In genomic region chr5:33372331-33373038, GRCm38 (mm10) we compare ENCODE assay signal across 14 mouse cellular contexts. TPM values are rescaled to one million over a fixed set of nuclear protein-coding genes. Genes with fewer than 3 reads are reported as not detected.
DNase-seq lines count a peak whose midpoint lies in the region; ATAC-seq lines count a peak whose summit lies in the region.
"Had no signal": no experiment of that assay in that cellular context is flagged by ENCODE, and none has a peak within 500 bp of the region (broad histone marks: within the 10 kb centered on the region; RNA-seq: fewer than 3 reads in every experiment).

No protein-coding gene starts in this region.

- no peak overlapping the region for H3K27ac ChIP-seq in hindbrain, embryonic 16.5 days (ENCODE audit: low read depth, low read length)
- H3K27ac ChIP-seq in intestine, embryonic 16.5 days (ENCODE audit: low read length): no peak overlapping the region
- H3K27ac ChIP-seq: intestine, embryonic 15.5 days; neural tube, embryonic 15.5 days had no signal

- WGBS in hindbrain, embryonic 16.5 days: 74% methylated on average over 18 of the region's 18 CpGs
- WGBS in intestine, embryonic 16.5 days: 81% methylated on average over 18 of the region's 18 CpGs

- no peak overlapping the region for H3K9ac ChIP-seq in hindbrain, embryonic 16.5 days (ENCODE audit: low read depth, low read length)
- H3K9ac ChIP-seq in intestine, embryonic 16.5 days (ENCODE audit: low read depth, low read length): no peak overlapping the region
- H3K9ac ChIP-seq: intestine, embryonic 15.5 days; neural tube, embryonic 15.5 days had no signal

- DNase-seq in adrenal gland, postnatal 10 days: peak; percentile 36
- DNase-seq in adrenal gland, postnatal 4 days (ENCODE audit: low spot score in 2 of 2): no peak
- peak; percentile 7 for DNase-seq in spleen, adult 12 weeks (ENCODE audit: low spot score)
- DNase-seq in spleen, postnatal 4 days (ENCODE audit: low spot score in 2 of 2): no peak
- no peak for DNase-seq in frontal cortex, postnatal 25 days (ENCODE audit: low spot score in 2 of 2)
- DNase-seq: right cerebral cortex, postnatal 25 days had no signal

- peaks cover under 1% of the 10 kb centered on the region for H3K4me1 ChIP-seq in hindbrain, embryonic 16.5 days (ENCODE audit: control insufficient read depth, insufficient read depth, low read depth, low read length)
- no peaks in the 10 kb centered on the region for H3K4me1 ChIP-seq in intestine, embryonic 16.5 days (ENCODE audit: control insufficient read depth, insufficient read depth, low read length)
- H3K4me1 ChIP-seq: intestine, embryonic 15.5 days had no signal

- no peaks in the 10 kb centered on the region for H3K27me3 ChIP-seq in hindbrain, embryonic 16.5 days (replicated peaks; ENCODE audit: control insufficient read depth, insufficient read depth, low read length)
- H3K27me3 ChIP-seq in intestine, embryonic 16.5 days (replicated peaks; ENCODE audit: control insufficient read depth, insufficient read depth, low read length): no peaks in the 10 kb centered on the region
- H3K27me3 ChIP-seq: intestine, embryonic 15.5 days; neural tube, embryonic 15.5 days had no signal

- peak; percentile 58 for ATAC-seq in megakaryocyte, adult 5-6 weeks (ENCODE audit: poor library complexity, severe bottlenecking)
- ATAC-seq in hindbrain, embryonic 16.5 days: no peak
- no peak for ATAC-seq in intestine, embryonic 16.5 days
- ATAC-seq: intestine, embryonic 15.5 days; lung, postnatal 0 days; midbrain, embryonic 16.5 days had no signal

- no peaks in the 10 kb centered on the region for H3K9me3 ChIP-seq in hindbrain, embryonic 16.5 days (ENCODE audit: control insufficient read depth, low read length)
- no peaks in the 10 kb centered on the region for H3K9me3 ChIP-seq in intestine, embryonic 16.5 days (ENCODE audit: control insufficient read depth, low read length)
- H3K9me3 ChIP-seq: G1E; intestine, embryonic 15.5 days; neural tube, embryonic 15.5 days had no signal

- no peak overlapping the region for H3K4me3 ChIP-seq in hindbrain, embryonic 16.5 days (ENCODE audit: low read length)
- no peak overlapping the region for H3K4me3 ChIP-seq in intestine, embryonic 16.5 days (ENCODE audit: low read length)
- H3K4me3 ChIP-seq: intestine, embryonic 15.5 days; neural tube, embryonic 15.5 days had no signal

- no peak overlapping the region for H3K4me2 ChIP-seq in hindbrain, embryonic 16.5 days (ENCODE audit: low read length)
- no peak overlapping the region for H3K4me2 ChIP-seq in intestine, embryonic 16.5 days (ENCODE audit: low read depth, low read length)
- H3K4me2 ChIP-seq: intestine, embryonic 15.5 days; neural tube, embryonic 15.5 days had no signal

- H3K36me3 ChIP-seq in hindbrain, embryonic 16.5 days (ENCODE audit: control insufficient read depth, insufficient read depth, low read length): peaks cover 53% of the 10 kb centered on the region
- peaks cover 18% of the 10 kb centered on the region for H3K36me3 ChIP-seq in intestine, embryonic 16.5 days (ENCODE audit: control insufficient read depth, insufficient read depth, low read length)

RNA-seq across cellular contexts. Expression of gene Uvssa, which starts 5.9 kb away (rescaled TPM):
- 10 to 100 TPM in 1 of 2 experiments, 1 to 10 TPM in 1; 8.1 to 14.0 TPM for total RNA-seq in adrenal gland, postnatal 10 days (2021)
- 10 to 100 TPM; 16.7 to 17.9 TPM for total RNA-seq in adrenal gland, postnatal 4 days (2021)
- total RNA-seq in megakaryocyte, adult 5-6 weeks (2015): 9.4 TPM in 2 replicates
- total RNA-seq in megakaryocyte, adult 5-6 weeks (2017): 6.1 and 8.4 TPM in 2 replicates
- polyA plus RNA-seq in hindbrain, embryonic 16.5 days (2015; fragmentation: Nextera tagmentation; extraction: Ambion mirVana): 6.2 and 6.7 TPM in 2 replicates
- 5.7 and 5.9 TPM in 2 replicates for polyA plus RNA-seq in intestine, embryonic 16.5 days (2015; fragmentation: Nextera tagmentation; extraction: Ambion mirVana)

RNA-seq across cellular contexts. Expression of gene Maea, which starts 37.2 kb away (rescaled TPM):
- total RNA-seq in adrenal gland, postnatal 10 days (2021): 10 to 100 TPM; 86.8 to 97.7 TPM
- 100 to 1,000 TPM; 110 to 114 TPM for total RNA-seq in adrenal gland, postnatal 4 days (2021)
- total RNA-seq in megakaryocyte, adult 5-6 weeks (2015): 43.3 and 45.9 TPM in 2 replicates
- 239 and 253 TPM in 2 replicates for total RNA-seq in megakaryocyte, adult 5-6 weeks (2017)
- polyA plus RNA-seq in hindbrain, embryonic 16.5 days (2015; fragmentation: Nextera tagmentation; extraction: Ambion mirVana): 136 and 142 TPM in 2 replicates
- polyA plus RNA-seq in intestine, embryonic 16.5 days (2015; fragmentation: Nextera tagmentation; extraction: Ambion mirVana): 128 and 135 TPM in 2 replicates

Comparison
In these comparisons a context has a peak if more than half of its experiments do, and no peak if none do; other contexts are left out.
1. DNase-seq: peak in adrenal gland, postnatal 10 days (single experiment) and spleen, adult 12 weeks (single experiment); none in adrenal gland, postnatal 4 days (0 of 2), spleen, postnatal 4 days (0 of 2) and frontal cortex, postnatal 25 days (0 of 2).